Mouse (Mus musculus): ENCODE results near the gene Mfsd14a. TPM values are rescaled to one million over a fixed set of nuclear protein-coding genes. Genes with fewer than 3 reads are reported as not detected.

Mfsd14a gene
- polyA plus RNA-seq (2014; fragmentation: Nextera tagmentation; extraction: Ambion mirVana) = 80.8 and 88.0 TPM in 2 replicates

DNA sequence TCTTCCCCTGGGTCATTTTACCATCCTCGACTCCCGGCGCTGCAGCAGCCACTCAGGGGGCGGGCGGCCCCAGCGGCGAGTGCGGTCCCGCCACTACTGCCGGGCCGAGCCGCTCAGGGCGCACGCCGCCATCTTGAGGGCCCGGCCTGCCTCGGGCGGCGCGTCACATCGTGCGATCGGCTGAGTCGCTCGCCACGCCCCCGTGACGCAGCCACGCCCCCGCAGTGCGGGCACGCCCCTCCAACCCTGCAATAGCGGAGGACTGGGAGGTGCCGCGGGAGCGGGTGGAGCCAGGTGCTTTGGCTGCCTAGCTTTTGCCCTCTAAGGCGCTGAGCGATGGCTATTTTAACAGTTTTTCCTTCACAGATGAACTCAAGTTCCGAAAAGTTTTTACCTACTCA lies at the start of gene Mfsd14a:
TSS of gene Mfsd14a (minus strand) at position 215 of the 401 bp plus-strand sequence.
- DNase-seq (ENCODE audit: low spot score) = peak; percentile 96
- Histone ChIP-seq H3K4me2 (ENCODE audit: low read length) (peak within 1 kb of the TSS; percentile 63), H3K36me3 (ENCODE audit: control insufficient read depth, insufficient read depth, low read length) (no peaks in the 10 kb centered on the region), H3K4me3 (ENCODE audit: low read depth, low read length) (peak within 1 kb of the TSS; percentile 97), H3K27me3 (replicated peaks; ENCODE audit: control insufficient read depth, insufficient read depth, low read length) (no peaks in the 10 kb centered on the region), H3K9me3 (replicated peaks; ENCODE audit: control insufficient read depth, low read length) (no peaks in the 10 kb centered on the region), H3K27ac (ENCODE audit: low read depth, low read length) (peak within 1 kb of the TSS; percentile 94), H3K4me1 (ENCODE audit: control insufficient read depth, insufficient read depth, low read length) (peaks cover 17% of the 10 kb centered on the region), H3K9ac (ENCODE audit: low read length) (peak within 1 kb of the TSS; percentile 98)
- under 1% methylated on average over 39 of the region's 39 CpGs for WGBS
- ATAC-seq = peak; percentile 99

DNA sequence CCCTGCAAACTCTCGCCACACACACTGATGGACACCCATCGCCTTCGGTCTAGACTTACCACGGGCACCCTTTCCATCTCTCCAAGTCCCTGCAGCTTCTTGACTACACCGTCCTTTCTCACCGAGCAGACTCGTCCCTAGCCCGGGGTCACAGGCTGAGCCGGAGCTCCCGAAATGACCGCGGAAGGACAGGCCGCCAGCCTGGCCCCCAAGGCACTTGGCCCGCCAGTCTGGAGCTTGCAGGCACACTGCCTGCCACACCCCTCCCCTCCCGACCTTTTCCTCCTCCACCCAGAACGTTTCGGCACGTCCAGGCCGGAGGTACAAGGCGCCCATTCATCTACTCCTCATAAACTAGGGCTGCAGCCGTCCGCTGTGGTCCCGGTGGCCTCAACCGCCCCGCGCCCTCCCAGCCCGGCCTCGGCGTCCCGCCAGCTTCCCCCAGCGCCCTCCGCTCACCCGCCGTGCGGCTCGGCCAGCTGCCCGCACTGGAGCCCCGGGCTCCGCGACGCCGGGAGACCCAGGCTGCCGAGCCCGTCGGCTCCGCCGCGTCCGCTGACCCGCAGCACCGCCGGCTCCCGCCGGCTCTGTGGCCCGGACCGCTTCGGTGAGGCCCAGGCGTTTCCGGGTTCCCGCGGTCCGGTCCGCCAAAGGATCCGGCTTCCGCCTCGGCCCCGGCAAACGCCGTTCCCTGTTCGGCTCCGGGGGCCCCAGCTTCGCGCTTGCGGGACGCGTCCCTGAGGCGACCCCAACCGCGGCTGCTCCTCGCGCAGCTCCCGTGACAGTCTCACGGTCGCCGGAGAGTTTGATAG lies 49.4 kb upstream of the Mfsd14a start:
- Histone ChIP-seq H3K9ac (ENCODE audit: low read length) (peak overlapping the region; percentile 94), H3K27ac (ENCODE audit: low read depth, low read length) (no peak overlapping the region; the same call in 1 of the 2 replicates), H3K9me3 (replicated peaks; ENCODE audit: control insufficient read depth, low read length) (no peaks in the 10 kb centered on the region), H3K4me2 (ENCODE audit: low read length) (peak overlapping the region; percentile 75), H3K4me3 (ENCODE audit: low read depth, low read length) (peak overlapping the region; percentile 92), H3K4me1 (ENCODE audit: control insufficient read depth, insufficient read depth, low read length) (no peaks in the 10 kb centered on the region; the same call in 1 of the 2 replicates), H3K36me3 (ENCODE audit: control insufficient read depth, insufficient read depth, low read length) (no peaks in the 10 kb centered on the region), H3K27me3 (replicated peaks; ENCODE audit: control insufficient read depth, insufficient read depth, low read length) (0 out of 2 replicates have a peak, but pooled peaks cover 5% of the 10 kb centered on the region)
- ATAC-seq (peak; percentile 95), DNase-seq (ENCODE audit: low spot score) (peak; percentile 64)
- WGBS = under 1% methylated on average over 84 of the region's 85 CpGs

DNA sequence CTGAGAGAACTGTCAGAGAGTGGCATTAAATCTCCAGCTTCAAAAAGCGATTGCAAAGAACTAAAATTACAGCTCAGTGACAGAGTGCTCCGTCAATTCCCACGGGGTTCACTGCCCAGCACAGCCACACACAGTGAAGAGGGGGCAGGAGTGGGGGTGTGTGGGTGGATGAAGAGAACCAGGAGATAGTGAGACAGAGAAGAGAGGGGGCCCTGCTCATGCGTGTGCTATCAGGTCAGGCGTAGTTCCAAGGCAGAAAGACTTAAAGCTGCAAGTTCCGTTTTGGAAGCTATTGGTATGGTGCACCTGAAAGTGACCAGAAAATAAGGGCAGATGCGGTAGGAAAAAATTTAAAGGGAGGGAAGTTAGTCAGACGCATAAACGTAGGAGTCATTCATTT lies 48.5 kb upstream of the Mfsd14a start:
- DNase-seq (ENCODE audit: low spot score) (no peak), ATAC-seq (no peak)
- peak overlapping the region; percentile 75 for H3K4me2 ChIP-seq (ENCODE audit: low read length)
- no peak overlapping the region for H3K9ac ChIP-seq (ENCODE audit: low read length)
- no peaks in the 10 kb centered on the region; the same call in 1 of the 2 replicates for H3K4me1 ChIP-seq (ENCODE audit: control insufficient read depth, insufficient read depth, low read length)
- H3K4me3 ChIP-seq (ENCODE audit: low read depth, low read length) = peak overlapping the region; percentile 92
- no peaks in the 10 kb centered on the region for H3K36me3 ChIP-seq (ENCODE audit: control insufficient read depth, insufficient read depth, low read length)
- WGBS = 58% methylated on average over 9 of the region's 9 CpGs
- H3K27me3 ChIP-seq (replicated peaks; ENCODE audit: control insufficient read depth, insufficient read depth, low read length) = 0 out of 2 replicates have a peak, but pooled peaks cover 5% of the 10 kb centered on the region
- no peaks in the 10 kb centered on the region for H3K9me3 ChIP-seq (replicated peaks; ENCODE audit: control insufficient read depth, low read length)
- H3K27ac ChIP-seq (ENCODE audit: low read depth, low read length) = no peak overlapping the region

DNA sequence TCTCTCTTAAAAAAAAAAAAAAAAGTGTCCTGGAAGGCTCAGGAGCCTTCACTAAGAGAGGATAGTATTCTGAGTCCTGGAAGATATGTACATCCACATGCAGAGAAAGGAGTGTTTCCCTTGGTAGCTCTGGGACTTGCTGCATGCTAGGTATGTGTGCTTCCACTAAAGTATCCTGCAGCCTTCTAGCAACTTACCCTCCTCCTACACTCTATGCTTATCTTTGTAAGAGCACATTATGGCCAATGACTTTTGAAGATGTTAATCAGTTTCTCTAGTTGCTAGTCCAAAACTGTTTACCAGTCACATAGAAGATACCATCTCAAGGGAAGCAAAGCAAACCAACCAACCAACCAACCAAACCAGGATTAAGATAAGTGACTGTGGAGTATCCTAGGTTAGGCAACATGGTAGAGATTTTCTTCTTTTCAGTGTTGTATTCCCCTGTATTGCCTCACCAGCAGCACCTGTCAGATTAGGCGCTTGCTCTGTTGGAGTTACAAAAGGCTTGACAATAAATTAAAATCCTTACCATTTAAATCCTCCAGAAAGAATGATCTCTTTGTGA lies 43.2 kb upstream of the Mfsd14a start:
- 72% methylated on average over 1 of the region's 1 CpGs for WGBS
- no peak overlapping the region for H3K4me3 ChIP-seq (ENCODE audit: low read depth, low read length)
- ATAC-seq (no peak), DNase-seq (ENCODE audit: low spot score) (no peak)
- no peaks in the 10 kb centered on the region for H3K4me1 ChIP-seq (ENCODE audit: control insufficient read depth, insufficient read depth, low read length)
- no peaks in the 10 kb centered on the region for H3K27me3 ChIP-seq (replicated peaks; ENCODE audit: control insufficient read depth, insufficient read depth, low read length)
- H3K9ac ChIP-seq (ENCODE audit: low read length) = no peak overlapping the region
- no peak overlapping the region for H3K4me2 ChIP-seq (ENCODE audit: low read length)
- H3K27ac ChIP-seq (ENCODE audit: low read depth, low read length) = no peak overlapping the region
- H3K36me3 ChIP-seq (ENCODE audit: control insufficient read depth, insufficient read depth, low read length) = no peaks in the 10 kb centered on the region
- H3K9me3 ChIP-seq (replicated peaks; ENCODE audit: control insufficient read depth, low read length) = no peaks in the 10 kb centered on the region

DNA sequence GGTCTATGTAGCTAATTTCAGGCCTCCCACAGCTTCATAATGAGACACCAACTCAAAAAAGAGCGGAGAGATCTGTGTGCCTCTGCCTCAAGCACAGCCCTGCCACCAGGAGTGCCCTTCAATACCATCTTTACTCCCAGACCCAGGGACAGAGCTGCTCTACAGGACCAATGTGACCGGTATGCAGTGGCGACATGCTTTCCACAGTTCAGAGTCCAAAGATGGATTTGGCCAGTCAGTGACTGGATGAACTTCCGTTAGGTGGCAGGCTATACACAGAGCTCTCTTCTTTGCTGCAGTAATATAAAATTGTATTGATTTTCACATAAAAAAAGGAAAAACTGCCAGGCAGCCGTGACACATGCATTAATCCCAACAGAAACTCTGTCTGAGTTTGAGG lies 41.4 kb upstream of the Mfsd14a start:
- H3K27me3 ChIP-seq (replicated peaks; ENCODE audit: control insufficient read depth, insufficient read depth, low read length) = no peaks in the 10 kb centered on the region
- no peak overlapping the region for H3K9ac ChIP-seq (ENCODE audit: low read length)
- WGBS = 95% methylated on average over 5 of the region's 5 CpGs
- DNase-seq (ENCODE audit: low spot score) (no peak), ATAC-seq (no peak)
- H3K36me3 ChIP-seq (ENCODE audit: control insufficient read depth, insufficient read depth, low read length) = no peaks in the 10 kb centered on the region
- H3K27ac ChIP-seq (ENCODE audit: low read depth, low read length) = no peak overlapping the region
- H3K9me3 ChIP-seq (replicated peaks; ENCODE audit: control insufficient read depth, low read length) = no peaks in the 10 kb centered on the region
- no peak overlapping the region for H3K4me2 ChIP-seq (ENCODE audit: low read length)
- H3K4me3 ChIP-seq (ENCODE audit: low read depth, low read length) = no peak overlapping the region
- H3K4me1 ChIP-seq (ENCODE audit: control insufficient read depth, insufficient read depth, low read length) = no peaks in the 10 kb centered on the region

DNA sequence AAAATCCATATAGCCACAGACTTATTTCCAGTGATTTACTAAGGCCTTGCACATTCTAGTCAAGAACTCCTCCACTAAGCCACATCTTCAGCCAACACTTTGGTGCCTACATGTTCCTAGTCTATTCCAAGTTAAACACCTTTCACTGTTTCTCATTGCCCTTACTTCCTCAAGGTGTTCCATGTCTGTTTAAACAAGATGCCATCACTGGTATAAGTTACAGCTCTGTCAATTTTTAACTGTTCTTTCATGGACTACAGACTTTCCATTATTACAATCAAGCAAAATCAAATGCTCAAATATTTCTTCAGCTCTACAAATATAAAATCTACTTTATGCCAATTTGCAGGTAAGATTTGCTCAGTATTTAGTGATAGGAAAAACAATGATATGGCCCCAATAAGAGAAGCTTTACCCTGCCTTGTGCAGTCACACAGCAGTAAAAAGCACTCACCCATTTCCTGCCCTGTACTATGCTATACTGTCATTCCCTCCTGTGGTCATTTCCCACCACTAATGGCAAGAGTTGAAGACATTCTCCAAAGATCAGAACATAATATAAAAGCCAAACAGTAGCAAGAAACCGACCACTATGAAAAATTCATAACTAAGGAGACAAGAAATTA lies 40.3 kb upstream of the Mfsd14a start:
- 93% methylated on average over 1 of the region's 1 CpGs for WGBS
- Histone ChIP-seq H3K36me3 (ENCODE audit: control insufficient read depth, insufficient read depth, low read length) (no peaks in the 10 kb centered on the region), H3K9me3 (replicated peaks; ENCODE audit: control insufficient read depth, low read length) (no peaks in the 10 kb centered on the region)

DNA sequence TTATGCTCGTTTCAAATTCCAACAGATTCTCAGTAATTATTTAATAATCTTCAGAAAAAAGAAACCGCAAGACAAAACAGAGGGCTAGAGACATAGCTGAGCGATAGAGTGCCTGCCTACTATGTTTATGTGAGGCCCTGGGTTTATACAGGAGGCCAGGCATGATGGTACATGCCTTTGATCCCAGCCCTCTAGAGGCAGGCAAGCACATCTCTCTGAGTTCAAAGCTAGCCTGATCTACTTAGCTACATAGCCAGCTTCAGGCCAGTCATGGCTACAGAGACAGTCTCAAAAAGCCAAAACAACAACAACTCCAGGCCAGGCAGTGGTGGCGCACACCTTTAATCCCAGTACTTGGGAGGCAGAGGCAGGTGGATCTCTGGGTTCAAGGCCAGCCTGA lies 39.1 kb upstream of the Mfsd14a start:
- DNase-seq (ENCODE audit: low spot score) (no peak), ATAC-seq (no peak)
- WGBS = 96% methylated on average over 4 of the region's 4 CpGs
- Histone ChIP-seq H3K9ac (ENCODE audit: low read length) (no peak overlapping the region), H3K36me3 (ENCODE audit: control insufficient read depth, insufficient read depth, low read length) (no peaks in the 10 kb centered on the region), H3K27me3 (replicated peaks; ENCODE audit: control insufficient read depth, insufficient read depth, low read length) (no peaks in the 10 kb centered on the region), H3K4me2 (ENCODE audit: low read length) (no peak overlapping the region), H3K4me3 (ENCODE audit: low read depth, low read length) (no peak overlapping the region), H3K4me1 (ENCODE audit: control insufficient read depth, insufficient read depth, low read length) (no peaks in the 10 kb centered on the region), H3K9me3 (replicated peaks; ENCODE audit: control insufficient read depth, low read length) (no peaks in the 10 kb centered on the region), H3K27ac (ENCODE audit: low read depth, low read length) (no peak overlapping the region)

More for the DNA sequence above, 40.3 kb upstream of the Mfsd14a start:
- ATAC-seq (no peak), DNase-seq (ENCODE audit: low spot score) (no peak)
- Histone ChIP-seq H3K9ac (ENCODE audit: low read length) (no peak overlapping the region), H3K27me3 (replicated peaks; ENCODE audit: control insufficient read depth, insufficient read depth, low read length) (no peaks in the 10 kb centered on the region), H3K27ac (ENCODE audit: low read depth, low read length) (no peak overlapping the region), H3K4me3 (ENCODE audit: low read depth, low read length) (no peak overlapping the region), H3K4me1 (ENCODE audit: control insufficient read depth, insufficient read depth, low read length) (no peaks in the 10 kb centered on the region), H3K4me2 (ENCODE audit: low read length) (no peak overlapping the region)

DNA sequence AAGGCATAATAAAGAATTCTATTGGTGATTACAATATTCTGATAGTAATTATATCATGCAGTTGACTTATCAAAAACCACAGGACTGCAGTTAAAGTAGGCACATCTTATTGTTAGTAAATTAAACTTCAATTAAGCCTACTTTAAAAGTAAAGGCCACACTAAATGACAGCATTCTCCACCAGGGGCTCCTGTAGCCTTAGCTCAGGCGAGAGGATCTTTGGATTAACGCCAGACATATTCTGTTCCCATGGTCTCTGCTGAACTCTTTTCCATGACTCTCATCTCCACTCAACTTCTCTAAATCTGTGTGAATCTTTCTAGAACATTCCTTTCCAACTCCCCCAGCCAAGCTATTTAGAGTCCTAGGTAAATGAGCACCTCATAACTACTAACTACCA lies 36.3 kb upstream of the Mfsd14a start:
- Histone ChIP-seq H3K4me2 (ENCODE audit: low read length) (no peak overlapping the region), H3K4me3 (ENCODE audit: low read depth, low read length) (no peak overlapping the region), H3K9me3 (replicated peaks; ENCODE audit: control insufficient read depth, low read length) (no peaks in the 10 kb centered on the region), H3K36me3 (ENCODE audit: control insufficient read depth, insufficient read depth, low read length) (no peaks in the 10 kb centered on the region), H3K27me3 (replicated peaks; ENCODE audit: control insufficient read depth, insufficient read depth, low read length) (no peaks in the 10 kb centered on the region), H3K27ac (ENCODE audit: low read depth, low read length) (no peak overlapping the region), H3K9ac (ENCODE audit: low read length) (no peak overlapping the region), H3K4me1 (ENCODE audit: control insufficient read depth, insufficient read depth, low read length) (no peaks in the 10 kb centered on the region)
- ATAC-seq (no peak), DNase-seq (ENCODE audit: low spot score) (peak; percentile 11)
- WGBS = 56% methylated on average over 2 of the region's 2 CpGs

DNA sequence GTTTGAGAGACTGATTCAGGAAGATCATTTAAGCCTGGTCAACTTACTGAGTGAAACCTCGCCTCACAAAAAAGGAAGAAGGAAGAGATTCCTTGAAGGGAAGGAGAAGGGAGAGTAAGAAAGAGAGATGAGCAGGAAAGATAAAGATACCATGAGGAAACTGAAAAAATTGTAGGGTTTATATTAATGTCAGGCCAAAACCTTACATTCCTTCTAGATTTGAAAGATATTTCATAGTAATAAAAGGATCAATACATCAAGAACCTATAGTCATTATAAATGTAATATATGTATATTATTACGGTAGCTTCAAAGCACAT lies 33.1 kb upstream of the Mfsd14a start:
- Histone ChIP-seq H3K9ac (ENCODE audit: low read length) (no peak overlapping the region), H3K4me3 (ENCODE audit: low read depth, low read length) (no peak overlapping the region), H3K27ac (ENCODE audit: low read depth, low read length) (no peak overlapping the region), H3K4me2 (ENCODE audit: low read length) (no peak overlapping the region), H3K27me3 (replicated peaks; ENCODE audit: control insufficient read depth, insufficient read depth, low read length) (no peaks in the 10 kb centered on the region), H3K4me1 (ENCODE audit: control insufficient read depth, insufficient read depth, low read length) (no peaks in the 10 kb centered on the region), H3K9me3 (replicated peaks; ENCODE audit: control insufficient read depth, low read length) (no peaks in the 10 kb centered on the region), H3K36me3 (ENCODE audit: control insufficient read depth, insufficient read depth, low read length) (no peaks in the 10 kb centered on the region)
- WGBS = 93% methylated on average over 2 of the region's 2 CpGs
- DNase-seq (ENCODE audit: low spot score) = no peak
- no peak for ATAC-seq

Data from forebrain, embryonic 14.5 days (tissue).